42 mouse cellular contexts compared by ENCODE assay signal in genomic region chr17:36389907-36390306, GRCm38 (mm10). TPM values are rescaled to one million over a fixed set of nuclear protein-coding genes. Genes with fewer than 3 reads are reported as not detected.
"Had no signal": no experiment of that assay in that cellular context is flagged by ENCODE, and none has a peak within 500 bp of the region (broad histone marks: within the 10 kb centered on the region; RNA-seq: fewer than 3 reads in every experiment).

No protein-coding gene starts in this region.

- ATAC-seq: hindbrain, postnatal 0 days; intestine, embryonic 16.5 days had no signal

- H3K4me3 ChIP-seq: heart, embryonic 10.5 days; heart, embryonic 12.5 days; hindbrain, embryonic 13.5 days; hindbrain, embryonic 15.5 days; kidney, embryonic 15.5 days; limb, embryonic 13.5 days; limb, embryonic 15.5 days had no signal

- H3K4me1 ChIP-seq: heart, embryonic 10.5 days; heart, embryonic 12.5 days; hindbrain, embryonic 13.5 days; hindbrain, embryonic 15.5 days; kidney, embryonic 15.5 days; limb, embryonic 13.5 days; limb, embryonic 15.5 days had no signal

- DNase-seq: gastrocnemius, postnatal 14 days; gastrocnemius, postnatal 36 days; heart, adult 18-20 months; heart, postnatal 10 days; heart, postnatal 4 days; kidney, adult 11 months; kidney, adult 2 months; kidney, adult 9 months; kidney, postnatal 14 days; kidney, postnatal 36 days; layer of hippocampus, adult 9-11 months; layer of hippocampus, postnatal 36 days; left cerebral cortex, postnatal 4 days had no signal

RNA-seq across cellular contexts. Expression of gene H2-M10.3, which starts 21.7 kb away (rescaled TPM):
- total RNA-seq: gastrocnemius, adult 18-20 months; gastrocnemius, adult 8-10 months; gastrocnemius, postnatal 14 days; gastrocnemius, postnatal 36 days; heart, adult 18-20 months; heart, adult 8-10 months; heart, postnatal 10 days; heart, postnatal 25 days; heart, postnatal 4 days; hindbrain, postnatal 0 days; layer of hippocampus, adult 18-20 months; layer of hippocampus, adult 8-10 months; layer of hippocampus, postnatal 14 days; layer of hippocampus, postnatal 36 days; left cerebral cortex, adult 18-20 months; left cerebral cortex, adult 8-10 months; left cerebral cortex, postnatal 10 days; left cerebral cortex, postnatal 25 days; left cerebral cortex, postnatal 4 days; liver, adult 2 months had no signal
- polyA plus RNA-seq: gonadal fat pad, adult 2 months; heart, embryonic 10.5 days; heart, embryonic 12.5 days; heart, embryonic 14.5 days; heart, embryonic 16.5 days; hindbrain, embryonic 11.5 days; hindbrain, embryonic 13.5 days; hindbrain, embryonic 15.5 days; hindbrain, postnatal 0 days; intestine, embryonic 14.5 days; intestine, embryonic 16.5 days; kidney, adult 2 months; kidney, embryonic 15.5 days; kidney, postnatal 0 days; large intestine, adult 2 months; limb, embryonic 11.5 days; limb, embryonic 13.5 days; limb, embryonic 15.5 days; liver, adult 2 months had no signal
